In the genomic region with DNA sequence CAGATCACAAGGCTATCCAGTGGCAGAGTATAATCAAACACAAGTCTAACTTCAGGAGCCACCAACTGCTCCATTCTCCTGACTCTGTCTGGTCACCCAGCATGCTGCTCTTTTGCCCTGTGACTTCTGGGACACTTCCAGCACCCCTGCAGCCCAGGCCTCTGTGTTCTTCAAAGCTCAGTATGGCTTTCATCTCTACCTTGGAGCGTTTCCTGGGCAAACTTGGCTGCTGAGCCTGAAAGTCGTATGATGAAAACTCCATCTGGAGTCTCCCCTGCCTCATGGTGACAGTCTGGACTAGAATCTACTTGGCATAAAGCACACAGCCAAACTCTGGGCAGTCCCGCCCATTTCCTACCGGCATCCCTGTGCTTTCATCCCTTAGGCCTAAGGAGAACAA, we compare ENCODE assay signal across 14 mouse cellular contexts.
A peak's percentile ranks its signal among the peaks of the same experiment; 100 is the strongest.
DNase-seq lines count a peak whose midpoint lies in the region; TF ChIP-seq lines count a peak whose summit lies in the region.
"Had no signal": no experiment of that assay in that cellular context is flagged by ENCODE, and none has a peak within 500 bp of the region (broad histone marks: within the 10 kb centered on the region; RNA-seq: fewer than 3 reads in every experiment).

No protein-coding gene starts in this region.

- peak; percentile 52 for DNase-seq in gastrocnemius, adult 2 months
- no peak for DNase-seq in gastrocnemius, postnatal 10 days
- DNase-seq in cerebellum, adult 8-10 months: peak; percentile 79
- peak; percentile 44 to 49 for DNase-seq in layer of hippocampus, adult 8-10 months (ENCODE audit: low spot score in 2 of 2)
- peak; percentile 37 to 47 for DNase-seq in right cerebral cortex, adult 2 months (ENCODE audit: low spot score in 2 of 2)
- no peak for DNase-seq in kidney, adult 18-20 months
- DNase-seq in heart, adult 9 months (ENCODE audit: low spot score in 2 of 2): no peak
- no peak for DNase-seq in lung, postnatal 25 days (ENCODE audit: low spot score)
- DNase-seq: adrenal gland, adult 2 months had no signal

- peak overlapping the region; percentile 31; the same call in 1 of the 2 replicates for H3K27ac ChIP-seq in gastrocnemius, adult 2 months
- H3K27ac ChIP-seq: heart, embryonic 10.5 days; kidney, postnatal 0 days; left cerebral cortex, adult 2 months had no signal

- no peak for TF ChIP-seq CTCF in gastrocnemius, adult 2 months (IDR thresholded peaks at IDR 0.05)

- no peak overlapping the region for H3K4me3 ChIP-seq in gastrocnemius, adult 2 months
- H3K4me3 ChIP-seq: erythroblast, embryonic 14.5 days; heart, embryonic 10.5 days; left cerebral cortex, adult 2 months; megakaryocyte, embryonic 14.5 days had no signal

- intact Hi-C loops in gastrocnemius, adult 2 months (cut with DNase I): no loop called here

Comparison
In these comparisons a context has a peak if more than half of its experiments do, and no peak if none do; other contexts are left out.
1. DNase-seq: peak in gastrocnemius, adult 2 months (single experiment), cerebellum, adult 8-10 months (single experiment), layer of hippocampus, adult 8-10 months (2 of 2) and right cerebral cortex, adult 2 months (2 of 2); none in gastrocnemius, postnatal 10 days (single experiment), kidney, adult 18-20 months (single experiment), heart, adult 9 months (0 of 2) and lung, postnatal 25 days (single experiment).